Mouse (Mus musculus): ENCODE data around the gene Mpeg1.

- TF ChIP-seq GATA1 (IDR thresholded peaks at IDR 0.05; ENCODE audit: borderline replicate concordance, low read length) = no peak
- TF ChIP-seq FLI1 (IDR thresholded peaks at IDR 0.05; ENCODE audit: low read length) = no peak
Observed at GRCm38 (mm10) chr19:12421680-12422079, 38.9 kb upstream of the Mpeg1 start.

Data from megakaryocyte, embryonic 14.5 days (primary cell).